Mouse (Mus musculus) neural tube, embryonic 15.5 days (tissue): Measurements from ENCODE around the gene 4933417A18Rik. TPM values are rescaled to one million over a fixed set of nuclear protein-coding genes. Genes with fewer than 3 reads are reported as not detected.
"Not testable (repeated sequence)": the region's sequence is repeated elsewhere in the genome, so short reads cannot be mapped to it uniquely, and the experiment has no call there.

Source experiments
- ATAC-seq: fragments of 200-750 bp; cut with Nextera tagmentation; 2 replicates; pipeline ENCODE4 v1.8.0; 2017; ENCODE audit warnings: mild to moderate bottlenecking, moderate TSS enrichment, moderate library complexity; ENCODE audit not compliant: low FRiP score
- H3K27ac ChIP-seq: fragments of 300-500 bp; sonication (generic); replicated peaks from 2 replicates; pipeline ENCODE4 v1.5.1; 2015; ENCODE audit warnings: mild to moderate bottlenecking, inconsistent platforms
- H3K27me3 ChIP-seq: fragments of 300-500 bp; sonication (generic); replicated peaks from 2 replicates; pipeline ENCODE4 v1.6.1; 2015; ENCODE audit warnings: inconsistent platforms
- H3K36me3 ChIP-seq: fragments of 300-500 bp; sonication (generic); 2 replicates; pipeline ENCODE4 v1.6.1; 2015; ENCODE audit warnings: inconsistent platforms
- H3K4me1 ChIP-seq: fragments of 300-500 bp; sonication (generic); 2 replicates; pipeline ENCODE4 v1.6.1; 2015; ENCODE audit warnings: inconsistent platforms
- H3K4me2 ChIP-seq: fragments of 300-500 bp; sonication (generic); 2 replicates; pipeline ENCODE4 v1.6.1; 2015; ENCODE audit warnings: inconsistent platforms, mild to moderate bottlenecking, moderate library complexity
- H3K4me3 ChIP-seq: fragments of 300-500 bp; sonication (generic); replicated peaks from 2 replicates; pipeline ENCODE4 v1.5.1; 2015; ENCODE audit warnings: mild to moderate bottlenecking, inconsistent platforms
- H3K9ac ChIP-seq: fragments of 300-500 bp; sonication (generic); replicated peaks from 2 replicates; pipeline ENCODE4 v1.6.1; 2015; ENCODE audit warnings: mild to moderate bottlenecking, inconsistent platforms
- H3K9me3 ChIP-seq: fragments of 300-500 bp; sonication (generic); replicated peaks from 2 replicates; pipeline ENCODE4 v1.6.1; 2016; ENCODE audit warnings: inconsistent platforms
- WGBS: fragments of 180-500 bp; shearing (Covaris S2); methylation state at CpG from one replicate; pipeline ENCODE4 v1.1.7; 2015; ENCODE audit warnings: mixed read lengths; 5-methylcytosine and 5-hydroxymethylcytosine counted together
- polyA plus RNA-seq: library from polyadenylated mRNA; unstranded; fragments of >200 nt; fragmentation: Nextera tagmentation; extraction: Ambion mirVana; gene quantifications from 2 replicates; pipeline ENCODE4 v1.2.1, GENCODE M21; 2015

The 4933417A18Rik gene
- polyA plus RNA-seq, 1 experiment from 2014 or later: not detected

- H3K36me3 ChIP-seq: peaks cover 53% of the 10 kb centered on the region
- 76% methylated on average over 5 of the region's 5 CpGs for WGBS
Observed at GRCm38 (mm10) chr13:34978635-34979034, 54.4 kb downstream of the 4933417A18Rik start.

GRCm38 (mm10) chr13:34983479-34983878 lies 59.3 kb downstream of the 4933417A18Rik start:
- ATAC-seq: not testable (repeated sequence)
- peaks cover 75% of the 10 kb centered on the region for H3K36me3 ChIP-seq

More at GRCm38 (mm10) chr13:34978635-34979034, 54.4 kb downstream of the 4933417A18Rik start:
- not testable (repeated sequence) for H3K4me2 ChIP-seq, H3K4me1 ChIP-seq, ATAC-seq, H3K9ac ChIP-seq, H3K4me3 ChIP-seq, H3K27ac ChIP-seq, H3K27me3 ChIP-seq, H3K9me3 ChIP-seq

GRCm38 (mm10) chr13:34991581-34992273 lies 67.5 kb downstream of the 4933417A18Rik start:
- H3K27ac ChIP-seq: no peak overlapping the region
- peak overlapping the region; percentile 22; the same call in 1 of the 2 replicates for H3K4me2 ChIP-seq

More at GRCm38 (mm10) chr13:34983479-34983878, 59.3 kb downstream of the 4933417A18Rik start:
- H3K9me3 ChIP-seq, H3K27ac ChIP-seq, H3K4me1 ChIP-seq, H3K4me2 ChIP-seq, H3K9ac ChIP-seq, H3K4me3 ChIP-seq, H3K27me3 ChIP-seq: not testable (repeated sequence)
- WGBS: 97% methylated on average over 1 of the region's 1 CpGs

GRCm38 (mm10) chr13:34993085-34993484 lies 68.9 kb downstream of the 4933417A18Rik start:
- no peak for ATAC-seq

More at GRCm38 (mm10) chr13:34991581-34992273, 67.5 kb downstream of the 4933417A18Rik start:
- Histone ChIP-seq H3K27me3 (no peaks in the 10 kb centered on the region), H3K9ac (no peak overlapping the region), H3K4me3 (no peak overlapping the region), H3K36me3 (peaks cover 29% of the 10 kb centered on the region), H3K4me1 (peaks cover 31% of the 10 kb centered on the region), H3K9me3 (no peaks in the 10 kb centered on the region)
- 68% methylated on average over 4 of the region's 4 CpGs for WGBS
- no peak for ATAC-seq

GRCm38 (mm10) chr13:34993595-34993982 lies 69.4 kb downstream of the 4933417A18Rik start:
- WGBS: under 1% methylated on average over 22 of the region's 22 CpGs
- peaks cover 10% of the 10 kb centered on the region for H3K36me3 ChIP-seq
- peak overlapping the region; percentile 75 for H3K4me2 ChIP-seq
- ATAC-seq: peak; percentile 76
- peak overlapping the region; percentile 80 for H3K27ac ChIP-seq
- peak overlapping the region; percentile 59 for H3K4me3 ChIP-seq
- H3K27me3 ChIP-seq: no peaks in the 10 kb centered on the region
- peak overlapping the region; percentile 64 for H3K9ac ChIP-seq
- H3K4me1 ChIP-seq: peaks cover 31% of the 10 kb centered on the region
- H3K9me3 ChIP-seq: 0 out of 2 replicates have a peak, but pooled peaks cover 2% of the 10 kb centered on the region

More at GRCm38 (mm10) chr13:34993085-34993484, 68.9 kb downstream of the 4933417A18Rik start:
- WGBS: 80% methylated on average over 4 of the region's 4 CpGs
- Histone ChIP-seq H3K27ac (peak overlapping the region; percentile 80; the same call in 1 of the 2 replicates), H3K4me2 (peak overlapping the region; percentile 75), H3K36me3 (peaks cover 15% of the 10 kb centered on the region), H3K4me3 (peak overlapping the region; percentile 59), H3K9ac (peak overlapping the region; percentile 64; the same call in 1 of the 2 replicates), H3K9me3 (no peaks in the 10 kb centered on the region), H3K27me3 (no peaks in the 10 kb centered on the region), H3K4me1 (peaks cover 31% of the 10 kb centered on the region)

GRCm38 (mm10) chr13:34993983-34994811 lies 70.0 kb downstream of the 4933417A18Rik start:
- Histone ChIP-seq H3K36me3 (peaks cover 7% of the 10 kb centered on the region), H3K4me1 (peaks cover 31% of the 10 kb centered on the region), H3K27ac (peak overlapping the region; percentile 80), H3K4me3 (peak overlapping the region; percentile 59), H3K27me3 (no peaks in the 10 kb centered on the region), H3K4me2 (peak overlapping the region; percentile 75), H3K9ac (peak overlapping the region; percentile 64), H3K9me3 (0 out of 2 replicates have a peak, but pooled peaks cover 4% of the 10 kb centered on the region)
- peak; percentile 98 for ATAC-seq
- WGBS: 1% methylated on average over 33 of the region's 33 CpGs

GRCm38 (mm10) chr13:34995925-34996324 lies 71.7 kb downstream of the 4933417A18Rik start:
- no peak for ATAC-seq
- H3K4me2 ChIP-seq: no peak overlapping the region
- H3K27ac ChIP-seq: no peak overlapping the region
- no peaks in the 10 kb centered on the region for H3K36me3 ChIP-seq
- H3K9me3 ChIP-seq: 0 out of 2 replicates have a peak, but pooled peaks cover 4% of the 10 kb centered on the region
- 83% methylated on average over 2 of the region's 2 CpGs for WGBS
- H3K4me3 ChIP-seq: no peak overlapping the region
- H3K9ac ChIP-seq: no peak overlapping the region
- H3K4me1 ChIP-seq: peaks cover 31% of the 10 kb centered on the region
- no peaks in the 10 kb centered on the region for H3K27me3 ChIP-seq

Other genes starting within 250 kb of the 4933417A18Rik start
- not detected in 2 replicates for gene Fam50b, start 189.6 kb upstream of the 4933417A18Rik start, polyA plus RNA-seq
- 55.0 and 59.2 TPM in 2 replicates for gene Prpf4b, start 49.1 kb upstream of the 4933417A18Rik start, polyA plus RNA-seq
- gene Fam217a, start 99 bp upstream of the 4933417A18Rik start, polyA plus RNA-seq: 0.87 and 0.98 TPM in 2 replicates
- gene Eci3, start 39.4 kb downstream of the 4933417A18Rik start, polyA plus RNA-seq: 0.37 and 0.68 TPM in 2 replicates
- gene Eci2, start 102.7 kb downstream of the 4933417A18Rik start, polyA plus RNA-seq: 93.0 and 100 TPM in 2 replicates